Mouse (Mus musculus) E14TG2a.4 (cell line): Measurements from ENCODE around the gene Kbtbd12.

Source experiments
- CTCF ChIP-seq: conservative IDR thresholded peaks from 2 replicates; pipeline ENCODE4 v1.5.1; 2014; ENCODE audit warnings: low read length
- NANOG ChIP-seq: IDR thresholded peaks from 2 replicates; pipeline ENCODE4 v1.6.1; 2014; ENCODE audit warnings: borderline replicate concordance, low read length, mixed read lengths
- POU5F1 ChIP-seq: IDR thresholded peaks from 2 replicates; pipeline ENCODE4 v1.6.1; 2014; ENCODE audit warnings: low read length, borderline replicate concordance

GRCm38 (mm10) chr6:88503044-88503443, 134.7 kb downstream of the Kbtbd12 start:
- no peak for TF ChIP-seq CTCF
- no peak for TF ChIP-seq POU5F1
- TF ChIP-seq NANOG, result no peak
